8 mouse cellular contexts compared by ENCODE assay signal in genomic region chr1:163779336-163780115, GRCm38 (mm10). TPM values are rescaled to one million over a fixed set of nuclear protein-coding genes. Genes with fewer than 3 reads are reported as not detected.
A peak's percentile ranks its signal among the peaks of the same experiment; 100 is the strongest.
DNase-seq lines count a peak whose midpoint lies in the region; ATAC-seq and TF ChIP-seq lines count a peak whose summit lies in the region.

TSS of gene Kifap3 (plus strand) at chr1:163779583.

- H3K9ac ChIP-seq in embryonic facial prominence, embryonic 15.5 days, result peak within 1 kb of the TSS; percentile 39
- H3K9ac ChIP-seq in limb, embryonic 14.5 days (ENCODE audit: low read depth, low read length, severe bottlenecking), result peak within 1 kb of the TSS; percentile 67
- peak within 1 kb of the TSS; percentile 90 for H3K9ac ChIP-seq in midbrain, postnatal 0 days (replicated peaks; ENCODE audit: low read length, poor library complexity, severe bottlenecking)

- no peak within 1 kb of the TSS for H3K27ac ChIP-seq in bone marrow, adult 2 months (ENCODE audit: control insufficient read depth, insufficient read depth, low read depth, low read length, poor library complexity)
- H3K27ac ChIP-seq in embryonic facial prominence, embryonic 15.5 days (replicated peaks), result peak within 1 kb of the TSS; percentile 45; the same call in 1 of the 2 replicates
- peak within 1 kb of the TSS; percentile 54; the same call in 1 of the 2 replicates for H3K27ac ChIP-seq in limb, embryonic 14.5 days (replicated peaks; ENCODE audit: low read depth, low read length)
- peak within 1 kb of the TSS; percentile 86 for H3K27ac ChIP-seq in midbrain, postnatal 0 days (ENCODE audit: low read depth, low read length)

- 1% methylated on average over 48 of the region's 48 CpGs for WGBS in bone marrow, adult 2 months
- WGBS in embryonic facial prominence, embryonic 15.5 days, result under 1% methylated on average over 48 of the region's 48 CpGs
- WGBS in limb, embryonic 14.5 days, result under 1% methylated on average over 41 of the region's 48 CpGs
- WGBS in midbrain, postnatal 0 days, result 0% methylated on average over 36 of the region's 48 CpGs

- H3K27me3 ChIP-seq in embryonic facial prominence, embryonic 15.5 days, result no peaks in the 10 kb centered on the region
- H3K27me3 ChIP-seq in limb, embryonic 14.5 days (ENCODE audit: control insufficient read depth, insufficient read depth, low read length), result no peaks in the 10 kb centered on the region
- no peaks in the 10 kb centered on the region for H3K27me3 ChIP-seq in midbrain, postnatal 0 days (ENCODE audit: insufficient read depth, low read length)

- no peaks in the 10 kb centered on the region for H3K9me3 ChIP-seq in embryonic facial prominence, embryonic 15.5 days (replicated peaks)
- H3K9me3 ChIP-seq in limb, embryonic 14.5 days (ENCODE audit: control insufficient read depth, low read length), result no peaks in the 10 kb centered on the region
- H3K9me3 ChIP-seq in midbrain, postnatal 0 days (ENCODE audit: low read length), result 0 out of 2 replicates have a peak, but pooled peaks cover 3% of the 10 kb centered on the region

- peak within 1 kb of the TSS; percentile 46 for H3K4me2 ChIP-seq in embryonic facial prominence, embryonic 15.5 days (replicated peaks)
- H3K4me2 ChIP-seq in limb, embryonic 14.5 days (replicated peaks; ENCODE audit: low read depth, low read length, severe bottlenecking), result peak within 1 kb of the TSS; percentile 63
- peak within 1 kb of the TSS; percentile 70 for H3K4me2 ChIP-seq in midbrain, postnatal 0 days (ENCODE audit: low read depth, low read length, poor library complexity, severe bottlenecking)

- peaks cover 6% of the 10 kb centered on the region for H3K36me3 ChIP-seq in embryonic facial prominence, embryonic 15.5 days
- H3K36me3 ChIP-seq in limb, embryonic 14.5 days (ENCODE audit: control insufficient read depth, insufficient read depth, low read length), result peaks cover 5% of the 10 kb centered on the region; the same call in 1 of the 2 replicates
- peaks cover 5% of the 10 kb centered on the region; the same call in 1 of the 2 replicates for H3K36me3 ChIP-seq in midbrain, postnatal 0 days (ENCODE audit: insufficient read depth, low read length)

- peak; percentile 98 for DNase-seq in 3134 (ENCODE audit: extremely low read depth, insufficient read length, low spot score)
- peak; percentile 99 for DNase-seq in heart, adult 8-10 months (ENCODE audit: low spot score)
- peak; percentile 99 for DNase-seq in kidney, adult 9 months
- DNase-seq in limb, embryonic 14.5 days (ENCODE audit: low spot score), result peak; percentile 99
- peak; percentile 99 for DNase-seq in midbrain, postnatal 0 days (ENCODE audit: low spot score)
- DNase-seq in spleen, postnatal 14 days (ENCODE audit: low spot score in 2 of 2), result peak; percentile 78 to 79

- ATAC-seq in embryonic facial prominence, embryonic 15.5 days (ENCODE audit: insufficient number of reproducible peaks, low FRiP score, low TSS enrichment, low read depth), result peak; percentile 100
- ATAC-seq in limb, embryonic 14.5 days (ENCODE audit: low FRiP score, low read depth), result peak; percentile 100
- ATAC-seq in midbrain, postnatal 0 days (ENCODE audit: low FRiP score), result peak; percentile 100

- peak; percentile 30; the same call in 1 of the 2 replicates for TF ChIP-seq CTCF in bone marrow, adult 2 months (IDR thresholded peaks at IDR 0.05; ENCODE audit: control insufficient read depth, insufficient read depth, low read length)
- TF ChIP-seq CTCF in midbrain, postnatal 0 days (IDR thresholded peaks at IDR 0.05), result peak; percentile 97

- no peaks in the 10 kb centered on the region for H3K4me1 ChIP-seq in bone marrow, adult 2 months (ENCODE audit: control insufficient read depth, insufficient read depth, low read length)
- H3K4me1 ChIP-seq in embryonic facial prominence, embryonic 15.5 days, result no peaks in the 10 kb centered on the region
- peaks cover 4% of the 10 kb centered on the region; the same call in 1 of the 2 replicates for H3K4me1 ChIP-seq in limb, embryonic 14.5 days (ENCODE audit: control insufficient read depth, insufficient read depth, low read length)
- no peaks in the 10 kb centered on the region for H3K4me1 ChIP-seq in midbrain, postnatal 0 days (ENCODE audit: insufficient read depth, low read length)

- no peak for TF ChIP-seq POLR2A in bone marrow, adult 2 months (IDR thresholded peaks at IDR 0.05; ENCODE audit: borderline replicate concordance, control insufficient read depth, low read depth, low read length)
- 0 out of 2 replicates have a peak, but pooled peaks have one; percentile 5 for TF ChIP-seq POLR2A in limb, embryonic 14.5 days (IDR thresholded peaks at IDR 0.05; ENCODE audit: borderline replicate concordance, extremely low read depth, insufficient read depth, insufficient read length)

- H3K4me3 ChIP-seq in bone marrow, adult 2 months (replicated peaks; ENCODE audit: control insufficient read depth, low read depth, low read length), result peak within 1 kb of the TSS; percentile 49
- H3K4me3 ChIP-seq in embryonic facial prominence, embryonic 15.5 days (replicated peaks), result peak within 1 kb of the TSS; percentile 59
- H3K4me3 ChIP-seq in limb, embryonic 14.5 days (replicated peaks; ENCODE audit: low read length), result peak within 1 kb of the TSS; percentile 72
- H3K4me3 ChIP-seq in midbrain, postnatal 0 days (ENCODE audit: low read depth, low read length), result peak within 1 kb of the TSS; percentile 75

RNA-seq across cellular contexts. Expression of gene Kifap3, which starts in this region (rescaled TPM):
- 0.97 and 4.5 TPM in 2 replicates for polyA plus RNA-seq in bone marrow, adult 2 months (2011; ENCODE audit: insufficient read depth, insufficient read length, low replicate concordance, missing spikeins)
- 36.5 and 38.6 TPM in 2 replicates for polyA plus RNA-seq in embryonic facial prominence, embryonic 15.5 days (2015; fragmentation: Nextera tagmentation; extraction: Ambion mirVana)
- total RNA-seq in heart, adult 8-10 months (2022), result 10 to 100 TPM; 22.2 to 24.9 (median 23.3) TPM
- 24.9 and 28.2 TPM in 2 replicates for polyA plus RNA-seq in limb, embryonic 14.5 days (2012; rRNA removed)
- 46.3 and 54.1 TPM in 2 replicates for polyA plus RNA-seq in limb, embryonic 14.5 days (2014; fragmentation: Nextera tagmentation; extraction: Ambion mirVana)
- 157 and 191 TPM in 2 replicates for total RNA-seq in midbrain, postnatal 0 days (2014; rRNA removed)
- polyA plus RNA-seq in midbrain, postnatal 0 days (2015; fragmentation: Nextera tagmentation; extraction: Ambion mirVana), result 154 and 159 TPM in 2 replicates

Comparison
In these comparisons a context has a peak if more than half of its experiments do, and no peak if none do; other contexts are left out.
1. H3K9ac ChIP-seq: peak in every context shown above with its lines; median percentile 90 in midbrain, postnatal 0 days; 67 in limb, embryonic 14.5 days; 39 in embryonic facial prominence, embryonic 15.5 days.